Mouse (Mus musculus) ES-E14 (cell line): Measurements from ENCODE around the gene Amh.

Experiments
- CHD2 ChIP-seq: IDR thresholded peaks from 2 replicates; pipeline ENCODE4 v1.6.1; 2014; ENCODE audit warnings: mild to moderate bottlenecking, low read depth, low read length, inconsistent platforms
- ZC3H11A ChIP-seq: IDR thresholded peaks from 2 replicates; pipeline ENCODE4 v1.6.1; 2012; ENCODE audit warnings: low read depth, mild to moderate bottlenecking, inconsistent platforms, low read length, borderline replicate concordance
- ZNF384 ChIP-seq: IDR thresholded peaks from 2 replicates; pipeline ENCODE4 v1.6.1; 2012; ENCODE audit warnings: low read depth, low read length, inconsistent platforms

DNA sequence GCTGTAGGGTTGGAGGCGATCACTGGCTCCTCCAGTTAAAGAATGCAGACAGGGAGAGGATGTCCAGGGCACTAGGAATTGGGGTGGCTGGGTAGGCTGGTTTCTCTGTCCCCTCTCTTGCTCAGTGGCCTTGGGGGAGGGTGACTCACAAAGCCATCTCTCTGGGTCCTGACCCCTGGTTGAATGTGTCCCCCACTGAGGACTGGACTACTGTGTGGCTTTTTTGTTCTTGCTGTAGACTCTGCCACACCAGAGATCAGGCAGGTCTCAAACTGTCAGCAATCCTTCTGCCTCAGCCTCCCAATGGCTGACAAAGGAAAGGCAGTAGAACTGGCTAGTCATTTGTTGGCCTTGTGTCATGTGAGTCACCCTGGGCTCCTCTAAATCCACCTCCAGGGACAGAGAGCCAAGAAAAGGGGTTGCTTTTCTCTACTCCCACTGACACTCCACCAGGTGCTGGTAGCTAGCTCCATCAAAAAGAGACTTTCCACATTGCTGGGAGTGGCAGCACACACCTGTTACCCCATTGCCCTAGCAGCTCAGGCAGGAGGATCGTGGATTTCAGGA is 33.4 kb downstream of the Amh start:
- no peak for TF ChIP-seq ZNF384
- no peak for TF ChIP-seq CHD2
- no peak for TF ChIP-seq ZC3H11A
